10 mouse cellular contexts compared by ENCODE assay signal in genomic region chr12:51703859-51704258, GRCm38 (mm10). TPM values are rescaled to one million over a fixed set of nuclear protein-coding genes. Genes with fewer than 3 reads are reported as not detected.
DNase-seq lines count a peak whose midpoint lies in the region; ATAC-seq and TF ChIP-seq lines count a peak whose summit lies in the region.
"Had no signal": no experiment of that assay in that cellular context is flagged by ENCODE, and none has a peak within 500 bp of the region (broad histone marks: within the 10 kb centered on the region; RNA-seq: fewer than 3 reads in every experiment).

No protein-coding gene starts in this region.

- intact Hi-C loops in heart, adult 2 months (cut with DNase I), result no loop called here

- no peak for TF ChIP-seq CTCF in lung, postnatal 0 days (IDR thresholded peaks at IDR 0.05)
- no peak for TF ChIP-seq CTCF in lung, adult 2 months (IDR thresholded peaks at IDR 0.05; ENCODE audit: insufficient read depth, low read length)
- no peak for TF ChIP-seq CTCF in heart, adult 2 months (IDR thresholded peaks at IDR 0.05)
- TF ChIP-seq CTCF in stomach, postnatal 0 days (IDR thresholded peaks at IDR 0.05; ENCODE audit: low read depth), result no peak

- DNase-seq in lung, postnatal 0 days (ENCODE audit: low spot score), result no peak
- DNase-seq in lung, adult 2 months, result no peak
- peak; percentile 34 for DNase-seq in R1 (ENCODE audit: low read depth, low spot score)
- DNase-seq in heart, adult 2 months, result no peak
- DNase-seq in stomach, postnatal 0 days (ENCODE audit: low spot score), result no peak
- DNase-seq: heart, adult 18-20 months had no signal

- no peaks in the 10 kb centered on the region for H3K9me3 ChIP-seq in lung, postnatal 0 days (ENCODE audit: low read length)
- no peaks in the 10 kb centered on the region for H3K9me3 ChIP-seq in embryonic facial prominence, embryonic 12.5 days
- no peaks in the 10 kb centered on the region for H3K9me3 ChIP-seq in stomach, postnatal 0 days (ENCODE audit: control insufficient read depth, low read length)
- H3K9me3 ChIP-seq: embryonic facial prominence, embryonic 13.5 days had no signal

- H3K79me2 ChIP-seq in myocyte (ENCODE audit: control insufficient read depth, insufficient read depth), result no peaks in the 10 kb centered on the region
- peaks cover 1% of the 10 kb centered on the region; the same call in 1 of the 2 replicates for H3K79me2 ChIP-seq in heart, adult 2 months (replicated peaks; ENCODE audit: control insufficient read depth, insufficient read depth, low read length)

- no peak overlapping the region for H3K9ac ChIP-seq in lung, postnatal 0 days (replicated peaks; ENCODE audit: low read depth)
- H3K9ac ChIP-seq in embryonic facial prominence, embryonic 12.5 days, result no peak overlapping the region
- no peak overlapping the region for H3K9ac ChIP-seq in heart, adult 2 months (ENCODE audit: low read depth, low read length)
- no peak overlapping the region for H3K9ac ChIP-seq in stomach, postnatal 0 days (ENCODE audit: low read length)
- H3K9ac ChIP-seq: embryonic facial prominence, embryonic 13.5 days had no signal

- no peak overlapping the region for H3K4me3 ChIP-seq in lung, postnatal 0 days (ENCODE audit: low read depth, low read length)
- H3K4me3 ChIP-seq in lung, adult 2 months (replicated peaks; ENCODE audit: extremely low read depth, low read depth, low read length), result no peak overlapping the region
- no peak overlapping the region for H3K4me3 ChIP-seq in embryonic facial prominence, embryonic 12.5 days
- no peak overlapping the region for H3K4me3 ChIP-seq in myocyte
- H3K4me3 ChIP-seq in heart, adult 2 months, result no peak overlapping the region
- H3K4me3 ChIP-seq in stomach, postnatal 0 days (ENCODE audit: low read depth, low read length), result no peak overlapping the region
- H3K4me3 ChIP-seq: embryonic facial prominence, embryonic 13.5 days had no signal

- H3K4me2 ChIP-seq in lung, postnatal 0 days (replicated peaks; ENCODE audit: low read depth, low read length), result no peak overlapping the region
- no peak overlapping the region for H3K4me2 ChIP-seq in embryonic facial prominence, embryonic 12.5 days (replicated peaks)
- H3K4me2 ChIP-seq in myocyte (ENCODE audit: low read depth), result peak overlapping the region; percentile 26
- no peak overlapping the region for H3K4me2 ChIP-seq in stomach, postnatal 0 days (replicated peaks; ENCODE audit: low read depth)
- H3K4me2 ChIP-seq: embryonic facial prominence, embryonic 13.5 days had no signal

- H3K4me1 ChIP-seq in lung, postnatal 0 days (ENCODE audit: insufficient read depth, low read depth, low read length), result no peaks in the 10 kb centered on the region
- peaks cover 25% of the 10 kb centered on the region for H3K4me1 ChIP-seq in lung, adult 2 months (ENCODE audit: control insufficient read depth, insufficient read depth, low read length)
- no peaks in the 10 kb centered on the region; the same call in 1 of the 2 replicates for H3K4me1 ChIP-seq in embryonic facial prominence, embryonic 12.5 days
- H3K4me1 ChIP-seq in heart, adult 2 months (ENCODE audit: control insufficient read depth, insufficient read depth, low read length), result peaks cover 11% of the 10 kb centered on the region
- H3K4me1 ChIP-seq in stomach, postnatal 0 days (replicated peaks; ENCODE audit: control insufficient read depth, insufficient read depth), result no peaks in the 10 kb centered on the region

- 0 out of 2 replicates have a peak overlapping the region, but pooled peaks have one; percentile 3 for H3K27ac ChIP-seq in lung, postnatal 0 days (ENCODE audit: low read length)
- H3K27ac ChIP-seq in embryonic facial prominence, embryonic 12.5 days, result 0 out of 2 replicates have a peak overlapping the region, but pooled peaks have one; percentile 20
- no peak overlapping the region; the same call in 1 of the 2 replicates for H3K27ac ChIP-seq in heart, adult 2 months
- H3K27ac ChIP-seq in stomach, postnatal 0 days (replicated peaks), result no peak overlapping the region
- H3K27ac ChIP-seq: embryonic facial prominence, embryonic 13.5 days had no signal

- H3K36me3 ChIP-seq in lung, postnatal 0 days (ENCODE audit: insufficient read depth, low read length), result no peaks in the 10 kb centered on the region; the same call in 1 of the 2 replicates
- H3K36me3 ChIP-seq in embryonic facial prominence, embryonic 12.5 days, result no peaks in the 10 kb centered on the region; the same call in 1 of the 2 replicates
- no peaks in the 10 kb centered on the region for H3K36me3 ChIP-seq in myocyte (ENCODE audit: control insufficient read depth, insufficient read depth)
- no peaks in the 10 kb centered on the region for H3K36me3 ChIP-seq in heart, adult 2 months (ENCODE audit: control insufficient read depth, insufficient read depth, low read length)
- no peaks in the 10 kb centered on the region for H3K36me3 ChIP-seq in stomach, postnatal 0 days (ENCODE audit: control insufficient read depth, insufficient read depth, low read length)
- H3K36me3 ChIP-seq: embryonic facial prominence, embryonic 13.5 days had no signal

- TF ChIP-seq EP300 in lung, postnatal 0 days (IDR thresholded peaks at IDR 0.05), result no peak
- TF ChIP-seq EP300 in heart, adult 2 months (IDR thresholded peaks at IDR 0.05; ENCODE audit: insufficient read depth, low read depth, low read length), result no peak
- TF ChIP-seq EP300 in stomach, postnatal 0 days (optimal IDR thresholded peaks at IDR 0.05), result no peak

- no peak for ATAC-seq in lung, postnatal 0 days
- ATAC-seq in embryonic facial prominence, embryonic 12.5 days (ENCODE audit: insufficient number of reproducible peaks, insufficient read depth, low FRiP score, low TSS enrichment), result no peak
- ATAC-seq in stomach, postnatal 0 days (ENCODE audit: low FRiP score, low TSS enrichment), result no peak
- ATAC-seq: intestine, postnatal 0 days had no signal

- no peak for TF ChIP-seq POLR2A in lung, adult 2 months (IDR thresholded peaks at IDR 0.05; ENCODE audit: borderline replicate concordance, extremely low read depth, low read depth, low read length)
- peak; percentile 24 for TF ChIP-seq POLR2A in myocyte (IDR thresholded peaks at IDR 0.05; ENCODE audit: insufficient read length, low read depth)
- TF ChIP-seq POLR2A in heart, adult 2 months (IDR thresholded peaks at IDR 0.05; ENCODE audit: insufficient read depth, low read depth, low read length), result no peak

- no peak overlapping the region for H3ac ChIP-seq in myocyte (ENCODE audit: control insufficient read depth, insufficient read length)

- no peaks in the 10 kb centered on the region for H3K27me3 ChIP-seq in lung, postnatal 0 days (replicated peaks; ENCODE audit: insufficient read depth, low read length)
- no peaks in the 10 kb centered on the region for H3K27me3 ChIP-seq in embryonic facial prominence, embryonic 12.5 days
- H3K27me3 ChIP-seq in myocyte (ENCODE audit: control insufficient read depth, insufficient read depth, insufficient read length), result no peaks in the 10 kb centered on the region
- no peaks in the 10 kb centered on the region for H3K27me3 ChIP-seq in heart, adult 2 months (ENCODE audit: control insufficient read depth, insufficient read depth, low read length)
- no peaks in the 10 kb centered on the region for H3K27me3 ChIP-seq in stomach, postnatal 0 days (ENCODE audit: control insufficient read depth, insufficient read depth, low read length)
- H3K27me3 ChIP-seq: embryonic facial prominence, embryonic 13.5 days had no signal

- WGBS in lung, postnatal 0 days, result 36% methylated on average over 1 of the region's 1 CpGs
- 46% methylated on average over 1 of the region's 1 CpGs for WGBS in lung, adult 2 months
- 22% methylated on average over 1 of the region's 1 CpGs for WGBS in embryonic facial prominence, embryonic 12.5 days
- 87% methylated on average over 1 of the region's 1 CpGs for WGBS in heart, adult 2 months
- WGBS in stomach, postnatal 0 days, result 74% methylated on average over 1 of the region's 1 CpGs

TF ChIP-seq in myocyte, 11 proteins besides CTCF, POLR2A, EP300 and RAD21:
- TF ChIP-seq E2F4 (IDR thresholded peaks at IDR 0.05; ENCODE audit: insufficient read depth) (no peak), REST (IDR thresholded peaks at IDR 0.05; ENCODE audit: insufficient read depth, insufficient read length) (no peak), TCF3 (IDR thresholded peaks at IDR 0.05; ENCODE audit: insufficient read length, low read depth) (peak; percentile 83), CEBPB (IDR thresholded peaks at IDR 0.05; ENCODE audit: insufficient read depth, poor library complexity, severe bottlenecking) (no peak), MAX (IDR thresholded peaks at IDR 0.05; ENCODE audit: low read depth) (no peak), TCF12 (IDR thresholded peaks at IDR 0.05; ENCODE audit: insufficient read depth, poor library complexity, severe bottlenecking) (peak; percentile 69), MYOG (IDR thresholded peaks at IDR 0.05; ENCODE audit: control insufficient read depth in 1 of 3, insufficient read depth in 1 of 3, insufficient read length in 2 of 3, low read depth in 2 of 3) (peak; percentile 50 to 98 (median 94)), USF1 (IDR thresholded peaks at IDR 0.05; ENCODE audit: low read depth) (no peak), POLR2AphosphoS2 (IDR thresholded peaks at IDR 0.05; ENCODE audit: insufficient read length, low read depth) (no peak), MYOD1 (IDR thresholded peaks at IDR 0.05; ENCODE audit: control insufficient read depth in 1 of 3, insufficient read length in 2 of 3, low read depth in 2 of 3) (peak; percentile 49 to 99 (median 94)), SRF (IDR thresholded peaks at IDR 0.05; ENCODE audit: control insufficient read depth, insufficient read length, low read depth) (peak; percentile 57)

RNA-seq across cellular contexts. Expression of gene Strn3, which starts 12.2 kb away (rescaled TPM):
- polyA plus RNA-seq in lung, postnatal 0 days (2015; fragmentation: Nextera tagmentation; extraction: Ambion mirVana), result 34.2 and 34.8 TPM in 2 replicates
- polyA plus RNA-seq in lung, adult 2 months (2012; rRNA removed), result 19.3 and 19.9 TPM in 2 replicates
- polyA plus RNA-seq in embryonic facial prominence, embryonic 12.5 days (2016; fragmentation: Nextera tagmentation; extraction: Ambion mirVana), result 66.5 and 68.4 TPM in 2 replicates
- polyA plus RNA-seq in myocyte (2012; fragmentation: generic; extraction: Trizol), result 31.3 TPM
- 100 to 1,000 TPM; 106 to 114 TPM for total RNA-seq in heart, adult 2 months (2021)
- 24.6 and 57.9 TPM in 2 replicates for polyA plus RNA-seq in heart, adult 2 months (2012; rRNA removed)
- 25.7 and 26.0 TPM in 2 replicates for polyA plus RNA-seq in stomach, postnatal 0 days (2015; fragmentation: Nextera tagmentation; extraction: Ambion mirVana)

RNA-seq across cellular contexts. Expression of gene Ap4s1, which starts 13.0 kb away (rescaled TPM):
- polyA plus RNA-seq in lung, postnatal 0 days (2015; fragmentation: Nextera tagmentation; extraction: Ambion mirVana), result 30.8 and 35.1 TPM in 2 replicates
- 8.8 and 10.9 TPM in 2 replicates for polyA plus RNA-seq in lung, adult 2 months (2012; rRNA removed)
- polyA plus RNA-seq in embryonic facial prominence, embryonic 12.5 days (2016; fragmentation: Nextera tagmentation; extraction: Ambion mirVana), result 34.7 and 38.1 TPM in 2 replicates
- polyA plus RNA-seq in myocyte (2012; fragmentation: generic; extraction: Trizol), result 12.4 TPM
- total RNA-seq in heart, adult 2 months (2021), result 10 to 100 TPM; 52.0 to 65.4 TPM
- 20.4 and 31.1 TPM in 2 replicates for polyA plus RNA-seq in heart, adult 2 months (2012; rRNA removed)
- polyA plus RNA-seq in stomach, postnatal 0 days (2015; fragmentation: Nextera tagmentation; extraction: Ambion mirVana), result 28.8 and 30.3 TPM in 2 replicates

Comparison
In these comparisons a context has a peak if more than half of its experiments do, and no peak if none do; other contexts are left out.
1. H3K27ac ChIP-seq: peak in lung, postnatal 0 days (single experiment) and embryonic facial prominence, embryonic 12.5 days (single experiment); none in heart, adult 2 months (single experiment) and stomach, postnatal 0 days (single experiment).